Mouse (Mus musculus): ENCODE measurements around the gene Atad1. TPM values are rescaled to one million over a fixed set of nuclear protein-coding genes. Genes with fewer than 3 reads are reported as not detected.
"Not testable (repeated sequence)": the region's sequence is repeated elsewhere in the genome, so short reads cannot be mapped to it uniquely, and the experiment has no call there.

The Atad1 gene
- polyA plus RNA-seq, 1 experiment from 2014 or later = 98.6 TPM

GRCm38 (mm10) chr19:32702191-32702590 lies 37.4 kb downstream of the Atad1 start:
- 88% methylated on average over 3 of the region's 3 CpGs for WGBS
- H3K4me2 ChIP-seq (replicated peaks) = no peak overlapping the region
- H3K36me3 ChIP-seq = peaks cover 60% of the 10 kb centered on the region
- H3K9me3 ChIP-seq (replicated peaks) = no peaks in the 10 kb centered on the region
- no peaks in the 10 kb centered on the region for H3K27me3 ChIP-seq
- no peak overlapping the region for H3K9ac ChIP-seq
- no peak overlapping the region for H3K27ac ChIP-seq
- ATAC-seq (ENCODE audit: low FRiP score) = no peak
- no peaks in the 10 kb centered on the region for H3K4me1 ChIP-seq
- no peak overlapping the region for H3K4me3 ChIP-seq

- no peaks in the 10 kb centered on the region for H3K27me3 ChIP-seq
- 93% methylated on average over 2 of the region's 2 CpGs for WGBS
- H3K36me3 ChIP-seq = peaks cover 68% of the 10 kb centered on the region
- H3K4me2 ChIP-seq (replicated peaks) = no peak overlapping the region
- no peaks in the 10 kb centered on the region for H3K9me3 ChIP-seq (replicated peaks)
- no peak overlapping the region for H3K9ac ChIP-seq
- H3K27ac ChIP-seq = no peak overlapping the region
- no peak overlapping the region for H3K4me3 ChIP-seq
- no peak for ATAC-seq (ENCODE audit: low FRiP score)
- H3K4me1 ChIP-seq = no peaks in the 10 kb centered on the region
Measured at GRCm38 (mm10) chr19:32696674-32697073, 42.9 kb downstream of the Atad1 start.

GRCm38 (mm10) chr19:32689724-32690123 lies 49.9 kb downstream of the Atad1 start:
- Histone ChIP-seq H3K27me3 (no peaks in the 10 kb centered on the region), H3K4me3 (no peak overlapping the region), H3K9ac (no peak overlapping the region), H3K9me3 (replicated peaks) (no peaks in the 10 kb centered on the region), H3K27ac (no peak overlapping the region), H3K36me3 (peaks cover 51% of the 10 kb centered on the region), H3K4me2 (replicated peaks) (no peak overlapping the region), H3K4me1 (no peaks in the 10 kb centered on the region)
- WGBS = 87% methylated on average over 6 of the region's 6 CpGs
- ATAC-seq (ENCODE audit: low FRiP score) = no peak

- not testable (repeated sequence) for H3K4me3 ChIP-seq; ATAC-seq (ENCODE audit: low FRiP score); H3K9ac ChIP-seq; H3K4me1 ChIP-seq; H3K27ac ChIP-seq; H3K27me3 ChIP-seq; H3K9me3 ChIP-seq (replicated peaks); H3K4me2 ChIP-seq (replicated peaks)
- WGBS = 95% methylated on average over 3 of the region's 3 CpGs
- peaks cover 37% of the 10 kb centered on the region for H3K36me3 ChIP-seq
Measured at GRCm38 (mm10) chr19:32688227-32688626, 51.4 kb downstream of the Atad1 start.

- Histone ChIP-seq H3K36me3 (peaks cover 37% of the 10 kb centered on the region), H3K4me1 (no peaks in the 10 kb centered on the region), H3K4me3 (no peak overlapping the region), H3K4me2 (replicated peaks) (no peak overlapping the region), H3K9ac (no peak overlapping the region), H3K27me3 (no peaks in the 10 kb centered on the region), H3K9me3 (replicated peaks) (no peaks in the 10 kb centered on the region), H3K27ac (no peak overlapping the region)
- ATAC-seq (ENCODE audit: low FRiP score) = no peak
- WGBS = 80% methylated on average over 5 of the region's 5 CpGs
Measured at GRCm38 (mm10) chr19:32687721-32688120, 51.9 kb downstream of the Atad1 start.

- Histone ChIP-seq H3K9me3 (replicated peaks) (no peaks in the 10 kb centered on the region), H3K36me3 (peaks cover 44% of the 10 kb centered on the region), H3K4me2 (replicated peaks) (no peak overlapping the region), H3K4me1 (no peaks in the 10 kb centered on the region), H3K4me3 (no peak overlapping the region), H3K9ac (no peak overlapping the region), H3K27ac (no peak overlapping the region), H3K27me3 (no peaks in the 10 kb centered on the region)
- ATAC-seq (ENCODE audit: low FRiP score) = no peak
- WGBS = 93% methylated on average over 5 of the region's 5 CpGs
Measured at GRCm38 (mm10) chr19:32683081-32683480, 56.5 kb downstream of the Atad1 start.

GRCm38 (mm10) chr19:32680894-32681293 lies 58.7 kb downstream of the Atad1 start:
- WGBS = 93% methylated on average over 2 of the region's 2 CpGs
- H3K36me3 ChIP-seq = peaks cover 35% of the 10 kb centered on the region
- H3K27me3 ChIP-seq = no peaks in the 10 kb centered on the region
- no peak overlapping the region for H3K4me2 ChIP-seq (replicated peaks)
- H3K9ac ChIP-seq = no peak overlapping the region
- no peak overlapping the region for H3K27ac ChIP-seq
- H3K9me3 ChIP-seq (replicated peaks) = no peaks in the 10 kb centered on the region
- no peak for ATAC-seq (ENCODE audit: low FRiP score)
- H3K4me3 ChIP-seq = no peak overlapping the region
- no peaks in the 10 kb centered on the region for H3K4me1 ChIP-seq

GRCm38 (mm10) chr19:32675766-32676165 lies 63.8 kb downstream of the Atad1 start:
- Histone ChIP-seq H3K4me1 (no peaks in the 10 kb centered on the region), H3K27me3 (no peaks in the 10 kb centered on the region), H3K9ac (no peak overlapping the region), H3K4me3 (no peak overlapping the region), H3K27ac (no peak overlapping the region), H3K4me2 (replicated peaks) (no peak overlapping the region), H3K9me3 (replicated peaks) (no peaks in the 10 kb centered on the region), H3K36me3 (peaks cover 35% of the 10 kb centered on the region)
- 94% methylated on average over 3 of the region's 3 CpGs for WGBS
- ATAC-seq (ENCODE audit: low FRiP score) = no peak

- not testable (repeated sequence) for H3K4me3 ChIP-seq; ATAC-seq (ENCODE audit: low FRiP score); H3K4me1 ChIP-seq; H3K27me3 ChIP-seq; H3K27ac ChIP-seq; H3K4me2 ChIP-seq (replicated peaks); H3K9me3 ChIP-seq (replicated peaks); H3K9ac ChIP-seq
- 100% methylated on average over 1 of the region's 1 CpGs for WGBS
- H3K36me3 ChIP-seq = peaks cover 14% of the 10 kb centered on the region
Measured at GRCm38 (mm10) chr19:32667830-32668229, 71.8 kb downstream of the Atad1 start.

GRCm38 (mm10) chr19:32665243-32665642 lies 74.3 kb downstream of the Atad1 start:
- Histone ChIP-seq H3K9me3 (replicated peaks) (no peaks in the 10 kb centered on the region), H3K36me3 (0 out of 2 replicates have a peak, but pooled peaks cover 4% of the 10 kb centered on the region), H3K27ac (no peak overlapping the region), H3K4me1 (no peaks in the 10 kb centered on the region), H3K27me3 (no peaks in the 10 kb centered on the region), H3K9ac (no peak overlapping the region), H3K4me3 (no peak overlapping the region), H3K4me2 (replicated peaks) (no peak overlapping the region)
- WGBS = 91% methylated on average over 8 of the region's 8 CpGs
- no peak for ATAC-seq (ENCODE audit: low FRiP score)

GRCm38 (mm10) chr19:32662936-32663335 lies 76.7 kb downstream of the Atad1 start:
- WGBS = 89% methylated on average over 6 of the region's 6 CpGs
- no peaks in the 10 kb centered on the region for H3K9me3 ChIP-seq (replicated peaks)
- H3K4me1 ChIP-seq = no peaks in the 10 kb centered on the region
- no peak for ATAC-seq (ENCODE audit: low FRiP score)
- no peaks in the 10 kb centered on the region for H3K27me3 ChIP-seq
- H3K27ac ChIP-seq = no peak overlapping the region
- no peak overlapping the region for H3K4me3 ChIP-seq
- no peak overlapping the region for H3K4me2 ChIP-seq (replicated peaks)
- no peak overlapping the region for H3K9ac ChIP-seq
- H3K36me3 ChIP-seq = 0 out of 2 replicates have a peak, but pooled peaks cover 4% of the 10 kb centered on the region

- Histone ChIP-seq H3K4me2 (replicated peaks) (no peak overlapping the region), H3K36me3 (no peaks in the 10 kb centered on the region), H3K27ac (no peak overlapping the region), H3K9ac (no peak overlapping the region), H3K27me3 (no peaks in the 10 kb centered on the region), H3K4me1 (no peaks in the 10 kb centered on the region), H3K4me3 (no peak overlapping the region), H3K9me3 (replicated peaks) (no peaks in the 10 kb centered on the region)
- WGBS = 76% methylated on average over 5 of the region's 5 CpGs
- ATAC-seq (ENCODE audit: low FRiP score) = no peak
Measured at GRCm38 (mm10) chr19:32659346-32659745, 80.2 kb downstream of the Atad1 start.

- no peak overlapping the region for H3K4me3 ChIP-seq
- 89% methylated on average over 7 of the region's 7 CpGs for WGBS
- no peak overlapping the region for H3K4me2 ChIP-seq (replicated peaks)
- no peaks in the 10 kb centered on the region for H3K27me3 ChIP-seq
- no peaks in the 10 kb centered on the region for H3K4me1 ChIP-seq
- H3K36me3 ChIP-seq = no peaks in the 10 kb centered on the region
- H3K9me3 ChIP-seq (replicated peaks) = no peaks in the 10 kb centered on the region
- no peak overlapping the region for H3K27ac ChIP-seq
- ATAC-seq (ENCODE audit: low FRiP score) = no peak
- H3K9ac ChIP-seq = no peak overlapping the region
Measured at GRCm38 (mm10) chr19:32653630-32654362, 85.8 kb downstream of the Atad1 start.

All from hindbrain, embryonic 12.5 days (tissue).